Mouse (Mus musculus): ENCODE results near the gene Sik2.

Gene Sik2

DNA sequence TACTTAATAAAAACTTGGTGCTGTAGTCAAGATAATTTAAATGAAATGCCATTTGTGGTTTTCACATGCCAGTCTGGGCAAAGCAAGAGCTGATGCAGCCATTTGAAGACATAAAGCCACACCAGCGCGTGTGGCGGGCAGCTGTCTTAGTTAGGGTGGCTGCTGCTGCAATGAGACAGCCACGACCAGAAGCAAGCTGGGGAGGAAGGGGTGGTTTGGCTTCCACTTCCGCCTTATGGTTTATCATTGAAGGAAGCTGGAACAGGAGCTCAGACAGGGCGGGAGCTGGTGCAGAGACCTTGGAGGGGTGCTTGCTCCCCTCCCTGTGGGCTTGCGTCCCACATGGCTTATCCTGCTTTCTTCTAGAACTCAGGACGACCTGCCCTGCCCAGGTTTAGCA lies 143.1 kb downstream of the Sik2 start:
- DNase-seq (ENCODE audit: low read depth), result no peak

DNA sequence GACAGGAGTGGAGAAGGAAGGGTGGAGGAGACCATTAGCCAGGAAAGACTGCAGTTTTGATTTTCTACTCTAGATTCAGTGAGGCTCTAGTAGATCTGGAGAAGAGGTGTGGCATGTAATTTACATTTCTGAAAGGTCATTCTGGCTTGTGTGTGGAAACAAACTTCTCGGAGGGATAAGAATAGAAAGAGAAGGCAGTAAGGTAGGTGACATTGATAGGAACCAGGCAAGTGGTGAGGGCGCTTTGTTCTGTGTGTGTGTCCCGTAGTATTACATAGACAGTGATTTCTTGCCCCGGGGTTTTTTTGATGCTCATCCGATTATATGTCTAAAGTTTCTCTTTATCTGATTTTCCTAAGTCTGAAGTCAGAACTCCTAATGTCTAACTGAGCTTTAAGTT lies 144.0 kb downstream of the Sik2 start:
- no peak for DNase-seq (ENCODE audit: low read depth)

DNA sequence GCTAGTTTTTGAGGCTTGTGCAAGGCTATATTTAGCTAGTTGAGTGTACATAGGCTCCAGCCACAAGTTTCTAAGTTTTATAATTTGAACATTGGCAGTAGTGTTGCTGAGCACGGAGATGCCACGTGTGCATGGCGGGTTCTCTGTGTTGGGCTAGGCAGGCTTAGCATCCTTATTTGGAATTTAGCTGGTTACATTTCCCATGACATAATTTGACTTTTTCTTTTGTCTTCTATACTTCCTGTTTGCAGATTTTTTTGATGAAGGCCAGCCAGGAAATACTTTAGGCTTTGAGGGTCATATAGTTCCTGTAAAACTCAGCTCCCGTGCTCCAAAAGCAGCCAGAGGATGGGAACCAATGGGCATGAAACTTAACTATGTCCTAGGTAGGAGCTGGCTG lies 145.0 kb downstream of the Sik2 start:
- DNase-seq (ENCODE audit: low read depth), result no peak

DNA sequence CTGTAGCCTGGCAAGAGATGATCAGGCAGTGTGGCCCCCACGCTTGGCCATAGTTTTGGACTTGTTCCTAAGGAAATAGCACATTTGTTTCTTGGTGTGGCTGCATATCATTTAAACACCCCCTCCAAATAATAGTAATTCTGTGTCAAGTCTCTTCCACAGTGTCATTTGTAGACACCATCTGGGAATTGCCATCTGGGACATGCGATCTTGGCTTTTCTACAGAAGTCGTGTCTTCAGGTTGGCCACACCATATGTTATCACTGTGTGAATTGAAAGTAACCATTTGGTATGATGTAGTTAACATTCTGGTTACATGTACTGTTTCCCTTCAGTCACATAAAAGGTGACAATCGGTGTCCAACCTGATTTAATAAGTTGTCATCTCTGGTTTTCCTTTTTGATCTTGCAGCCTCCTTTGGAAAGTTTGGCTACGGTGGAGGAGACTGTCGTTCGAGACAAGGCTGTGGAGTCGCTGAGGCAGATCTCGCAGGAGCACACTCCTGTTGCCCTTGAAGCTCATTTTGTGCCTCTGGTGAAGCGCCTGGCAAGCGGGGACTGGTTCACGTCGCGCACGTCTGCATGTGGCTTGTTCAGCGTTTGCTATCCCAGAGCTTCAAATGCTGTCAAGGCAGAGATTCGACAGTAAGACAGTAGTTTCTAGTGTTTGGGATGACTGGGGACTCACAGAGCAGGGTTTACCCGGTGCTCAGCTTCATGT lies 147.6 kb downstream of the Sik2 start:
- DNase-seq (ENCODE audit: low read depth), result no peak

DNA sequence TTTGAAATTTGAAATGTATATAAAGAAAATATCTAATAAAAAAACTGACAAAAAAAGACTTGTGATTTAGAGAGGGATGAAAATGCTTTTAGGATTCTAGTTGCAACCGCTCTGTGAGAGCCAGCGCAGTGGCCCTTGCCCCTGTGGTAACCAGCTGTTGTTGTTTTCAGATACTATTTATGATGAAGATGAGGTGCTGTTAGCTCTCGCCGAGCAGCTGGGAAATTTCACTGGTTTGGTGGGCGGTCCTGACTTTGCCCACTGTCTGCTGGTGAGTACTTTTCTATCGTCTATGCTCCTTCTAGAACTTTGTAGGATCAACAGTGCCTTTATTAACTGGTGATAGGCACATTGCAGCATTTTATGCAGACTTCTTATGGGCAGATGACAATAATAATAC lies 150.2 kb downstream of the Sik2 start:
- DNase-seq (ENCODE audit: low read depth), result no peak

DNA sequence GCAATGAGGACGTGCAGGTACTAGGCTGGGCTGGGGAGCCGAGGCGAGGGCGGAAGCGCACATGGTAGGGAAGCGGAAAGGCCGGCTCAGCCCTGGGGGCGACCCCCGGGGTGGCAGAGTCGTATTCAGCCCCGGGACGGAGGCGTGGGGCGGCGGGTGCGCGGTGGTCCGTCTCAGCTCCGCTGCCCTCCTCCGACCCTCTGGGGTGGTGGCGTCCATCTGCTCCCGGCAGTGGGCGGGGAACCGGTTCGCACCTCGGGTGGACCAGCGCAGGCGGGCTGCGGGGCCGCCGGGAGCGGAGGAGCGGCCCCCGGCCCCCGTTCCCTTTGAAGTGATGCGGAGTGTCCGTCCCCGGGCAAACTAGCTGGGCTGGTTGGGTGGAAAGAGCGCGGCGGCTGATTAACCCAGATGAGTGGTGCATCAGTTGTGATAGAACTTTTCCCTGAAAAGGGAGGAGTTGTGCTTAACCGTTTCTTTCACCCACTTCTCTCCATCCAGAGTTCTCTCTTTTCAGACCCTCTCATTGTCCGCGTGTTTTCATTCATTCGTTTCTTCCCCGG lies 151.7 kb downstream of the Sik2 start:
- DNase-seq (ENCODE audit: low read depth), result no peak

DNA sequence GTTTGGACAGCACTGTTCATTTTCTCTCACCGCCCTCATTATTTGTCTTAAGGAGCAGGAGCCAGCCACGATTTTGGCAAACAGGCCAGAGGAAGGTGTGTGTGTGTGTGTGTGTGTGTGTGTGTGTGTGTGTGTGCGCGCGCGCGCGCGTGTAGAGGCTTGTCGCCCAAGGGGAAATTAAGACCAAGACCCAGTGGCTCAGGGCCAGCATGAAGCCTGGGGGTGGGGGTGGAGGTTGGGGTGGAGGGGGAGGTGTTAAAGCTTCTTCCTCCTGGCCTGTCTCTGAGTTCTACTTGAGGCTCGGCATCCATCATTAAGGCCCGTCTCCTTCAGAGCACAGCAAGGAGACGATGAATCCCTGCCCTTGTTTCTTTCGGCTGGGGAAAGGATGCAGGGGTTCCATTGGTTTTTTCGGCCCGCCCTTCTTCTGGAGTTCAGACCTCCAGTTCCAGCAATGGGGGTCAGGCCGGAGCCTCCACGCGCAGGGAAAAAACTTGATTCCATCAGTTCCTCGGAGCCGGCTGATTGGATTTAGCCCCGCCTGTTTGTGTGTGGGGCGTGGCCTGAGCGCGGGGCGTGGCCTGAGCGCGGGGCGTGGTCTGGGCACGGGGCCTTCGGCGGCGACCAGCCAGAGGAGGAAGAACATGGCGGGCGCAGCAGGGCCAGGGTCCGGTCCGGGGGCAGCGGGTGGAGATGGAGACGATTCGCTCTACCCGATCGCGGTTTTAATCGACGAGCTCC lies 152.4 kb downstream of the Sik2 start:
- peak; percentile 46 for DNase-seq (ENCODE audit: low read depth)

DNA sequence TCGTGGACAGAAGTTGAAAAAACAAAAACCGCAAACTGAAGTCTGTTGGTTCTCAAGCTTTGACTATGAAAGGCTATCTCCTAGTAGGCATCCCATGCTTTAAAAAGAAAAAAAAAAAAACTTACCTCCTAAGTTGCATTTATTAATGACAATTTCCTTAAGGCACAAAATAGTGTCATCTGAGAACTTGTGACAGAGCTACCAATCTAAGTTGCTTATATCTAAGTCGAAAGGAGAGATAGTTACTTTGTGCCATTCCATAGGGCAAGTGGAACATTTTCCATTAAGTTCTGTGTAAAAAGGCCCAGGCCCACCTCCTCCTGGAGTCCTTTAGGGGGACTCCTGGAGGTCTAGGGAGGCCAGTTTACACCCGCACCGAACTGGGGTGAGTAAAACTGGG lies 153.1 kb downstream of the Sik2 start:
- DNase-seq (ENCODE audit: low read depth), result no peak

DNA sequence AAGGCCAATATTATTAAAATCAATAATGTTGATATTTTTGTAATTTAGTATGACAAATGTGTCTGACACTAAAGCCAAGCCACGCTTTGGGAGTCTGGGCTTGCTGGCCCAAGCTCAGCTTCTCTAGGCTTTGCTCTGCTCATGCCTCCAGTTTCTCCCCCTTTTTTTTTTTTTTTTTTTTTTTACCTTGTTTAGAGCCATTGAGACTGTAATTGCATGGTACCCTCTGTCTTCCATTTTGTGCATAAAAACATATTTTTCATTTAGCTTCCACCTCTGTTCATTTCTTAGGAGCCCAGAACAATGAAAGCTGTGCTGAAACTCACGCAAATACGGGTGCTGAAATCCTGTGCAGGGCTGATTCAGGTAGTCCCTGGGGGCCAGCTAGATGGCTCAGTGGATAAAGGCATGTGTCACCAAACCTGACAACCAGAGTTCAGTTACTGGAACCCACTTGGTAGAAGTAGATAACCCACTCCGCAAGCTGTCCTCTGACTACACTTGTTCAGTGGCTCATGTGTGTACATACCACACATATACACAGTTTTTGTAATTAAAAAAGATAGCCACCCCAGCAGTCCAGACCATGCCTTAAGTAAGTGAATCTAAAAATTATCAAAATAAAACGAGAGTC lies 153.6 kb downstream of the Sik2 start:
- DNase-seq (ENCODE audit: low read depth), result no peak

DNA sequence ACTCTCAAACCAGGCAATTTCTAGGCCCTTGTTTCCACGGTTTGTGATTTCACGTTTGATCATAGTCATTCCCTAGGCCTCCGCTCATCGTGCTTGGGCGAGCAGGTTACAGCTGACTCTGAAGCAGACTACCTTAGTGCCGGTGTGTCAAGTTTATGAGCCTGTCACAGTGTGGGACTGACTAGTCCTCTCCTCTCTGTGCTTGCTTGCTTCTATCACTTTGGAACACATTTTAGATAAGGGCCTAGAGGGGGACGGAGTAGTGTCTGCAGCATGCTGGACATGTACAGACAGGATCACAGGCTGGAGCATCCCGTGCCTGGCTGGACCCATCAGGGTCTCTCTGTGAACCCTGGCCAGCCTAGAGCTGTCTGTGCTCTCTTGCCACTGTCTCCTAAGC lies 154.5 kb downstream of the Sik2 start:
- no peak for DNase-seq (ENCODE audit: low read depth)

DNA sequence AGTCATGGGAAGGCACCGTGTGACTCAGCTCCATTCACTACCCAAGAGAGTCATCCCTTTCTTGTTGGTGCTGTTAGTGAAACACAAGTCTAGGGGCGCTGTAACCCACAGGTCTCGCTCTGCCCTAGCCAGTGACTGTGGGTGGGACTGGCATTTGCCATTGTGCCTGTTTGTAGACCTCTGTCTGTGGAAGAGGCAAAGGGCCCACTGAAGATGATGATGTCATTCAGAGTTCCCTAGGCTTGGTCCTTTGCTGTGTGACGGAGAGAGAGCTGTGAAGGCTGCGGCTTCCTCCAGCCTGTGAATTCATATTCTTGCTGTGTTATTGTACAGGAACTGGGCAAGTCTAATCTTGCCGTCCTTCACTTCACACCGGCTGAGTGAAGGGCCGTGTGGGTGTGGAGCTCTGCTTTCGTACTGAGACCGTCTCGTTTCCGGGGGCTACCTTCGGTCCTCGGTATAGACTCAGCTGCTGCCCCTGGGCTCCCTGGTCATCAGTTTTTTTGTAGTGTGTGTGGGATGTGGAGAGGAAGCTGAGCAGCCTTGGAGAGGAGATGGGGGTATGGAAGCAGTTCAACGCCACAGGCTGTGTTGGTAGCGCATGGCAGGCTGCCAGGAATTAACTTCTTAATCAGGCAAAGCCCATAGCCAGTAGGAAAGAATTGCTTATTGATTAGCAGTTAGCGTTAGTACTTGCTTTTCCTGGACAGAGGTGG lies 156.1 kb downstream of the Sik2 start:
- DNase-seq (ENCODE audit: low read depth), result no peak

DNA sequence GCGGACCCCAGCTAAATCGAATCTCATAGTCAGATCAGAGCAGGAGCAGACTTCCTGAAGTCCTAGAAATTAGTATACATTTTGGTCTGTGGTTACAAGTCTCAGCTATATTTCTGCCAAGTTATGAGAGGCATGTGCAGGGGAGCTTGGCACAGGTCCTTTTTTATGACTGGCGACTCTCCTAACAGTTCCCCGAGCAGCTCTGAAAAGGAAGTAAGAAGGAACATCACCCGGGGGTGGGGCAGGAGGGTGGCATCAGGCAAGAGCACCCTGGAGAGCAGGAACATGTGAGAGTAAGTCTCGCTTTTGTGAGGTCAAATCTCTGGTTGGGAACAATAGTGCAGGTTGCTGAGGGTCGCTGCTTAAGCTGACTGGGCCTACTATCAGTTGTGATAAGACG lies 158.2 kb downstream of the Sik2 start:
- no peak for DNase-seq (ENCODE audit: low read depth)

DNA sequence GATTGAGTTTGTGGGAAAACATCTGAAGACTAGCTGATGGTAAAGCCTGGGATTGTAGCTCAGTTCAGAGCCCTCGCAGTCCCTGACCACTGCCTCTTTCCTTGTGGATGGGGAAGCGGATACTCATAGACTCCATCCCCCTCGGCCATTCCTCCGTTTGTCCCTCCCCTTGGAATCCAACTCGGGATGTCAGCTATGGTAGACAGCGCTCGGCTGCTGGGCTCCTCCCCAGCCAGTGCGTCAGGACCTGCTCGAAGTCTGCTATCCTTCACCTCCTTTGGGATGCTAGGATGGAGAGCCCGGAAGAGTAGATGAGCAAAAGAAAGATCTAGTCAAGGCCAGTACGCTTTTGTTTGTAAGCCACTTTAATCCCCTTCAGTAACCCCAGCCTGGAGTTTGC lies 158.6 kb downstream of the Sik2 start:
- DNase-seq (ENCODE audit: low read depth), result no peak

DNA sequence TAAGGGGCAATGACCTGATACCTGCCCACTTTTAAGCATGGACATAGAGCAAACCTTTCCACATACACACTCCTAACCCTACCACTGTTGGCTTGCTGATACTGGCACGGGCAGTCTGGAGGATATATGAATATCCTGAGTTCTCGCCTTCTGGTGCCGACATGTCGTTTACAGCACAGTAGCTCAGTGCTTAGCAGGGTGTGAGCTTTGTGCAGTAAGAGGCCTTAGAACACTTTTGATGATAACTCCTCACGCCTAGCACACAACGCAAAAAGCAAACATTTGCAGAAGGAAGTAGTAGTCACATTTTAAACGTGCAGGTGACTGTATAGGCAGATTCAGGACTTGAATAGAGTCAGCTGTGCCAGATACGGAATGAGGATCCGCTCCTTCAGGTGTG lies 159.1 kb downstream of the Sik2 start:
- DNase-seq (ENCODE audit: low read depth), result no peak

DNA sequence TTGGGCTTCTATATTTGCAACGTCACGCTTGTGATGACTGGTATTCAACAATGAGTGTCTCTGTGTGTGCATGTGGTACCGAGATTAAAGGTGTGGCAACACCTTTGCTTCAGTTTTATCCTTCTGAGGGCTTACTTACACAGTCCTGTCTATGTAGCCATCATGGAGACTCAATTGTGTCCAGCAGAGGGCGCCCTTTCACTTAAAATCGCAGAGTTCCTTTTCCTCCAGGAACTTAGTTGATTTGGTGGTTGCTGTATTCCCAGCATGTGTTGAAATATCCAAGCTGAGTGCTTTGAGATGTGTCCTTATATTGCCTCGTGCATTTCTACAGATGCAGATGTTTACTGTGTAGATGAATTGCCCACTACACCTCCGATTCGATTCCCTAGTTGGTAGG lies 159.6 kb downstream of the Sik2 start:
- peak; percentile 81 for DNase-seq (ENCODE audit: low read depth)

DNA sequence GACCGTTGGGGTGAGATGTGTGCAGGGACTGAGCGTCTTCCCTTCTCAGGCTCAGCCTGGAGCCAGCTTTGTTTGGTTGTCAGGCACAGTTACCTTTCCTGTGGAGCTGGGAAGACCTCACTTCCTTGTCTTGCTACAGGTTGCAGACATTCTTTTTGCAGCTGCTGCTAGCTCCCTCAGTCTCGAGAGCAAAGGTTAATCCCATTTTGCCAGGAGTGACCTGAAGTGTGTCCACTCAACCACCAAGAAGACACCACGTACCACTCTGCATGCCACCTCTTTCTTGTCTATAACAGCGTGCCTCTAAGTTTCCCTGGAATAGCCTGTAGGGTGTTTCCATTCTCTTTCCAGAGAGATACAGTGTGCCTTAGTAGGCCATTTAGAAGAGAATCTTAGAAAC lies 160.1 kb downstream of the Sik2 start:
- DNase-seq (ENCODE audit: low read depth), result no peak

DNA sequence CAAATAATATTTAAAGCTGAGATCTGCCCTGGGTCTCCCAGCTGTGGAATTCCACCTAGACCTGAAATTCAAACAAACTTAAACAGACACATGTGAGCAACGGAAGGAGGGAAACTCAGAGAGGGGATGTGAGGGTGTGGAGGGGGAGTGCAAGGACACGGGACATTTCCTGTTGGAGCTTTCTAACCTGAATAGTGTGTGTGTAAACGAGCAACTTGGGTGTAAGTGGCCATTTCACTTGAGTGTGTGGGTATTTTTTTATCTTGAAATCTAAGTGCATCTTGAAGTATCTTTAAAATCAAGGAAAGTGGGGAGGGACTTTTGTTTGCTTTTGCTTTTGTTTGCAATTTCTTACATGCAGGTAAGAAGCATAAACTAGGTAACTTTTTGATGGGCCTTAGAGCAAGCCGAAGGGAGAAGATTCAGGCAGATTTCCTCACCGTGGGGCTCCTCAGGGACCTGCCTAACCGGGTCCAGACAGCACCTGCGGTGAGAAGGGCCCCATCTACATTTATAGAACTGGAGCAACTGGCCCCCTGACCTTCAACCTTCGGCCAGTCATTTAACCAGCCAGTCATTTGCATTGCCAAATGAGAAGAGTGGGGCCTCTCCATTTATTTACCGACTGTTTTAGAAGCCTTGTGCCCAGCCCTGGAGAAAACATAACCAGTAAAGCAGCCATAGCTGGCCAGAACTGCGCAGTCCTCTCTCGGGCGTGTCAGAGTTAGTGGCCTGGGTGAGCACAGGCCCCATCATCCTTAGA lies 161.1 kb downstream of the Sik2 start:
- no peak for DNase-seq (ENCODE audit: low read depth)

DNA sequence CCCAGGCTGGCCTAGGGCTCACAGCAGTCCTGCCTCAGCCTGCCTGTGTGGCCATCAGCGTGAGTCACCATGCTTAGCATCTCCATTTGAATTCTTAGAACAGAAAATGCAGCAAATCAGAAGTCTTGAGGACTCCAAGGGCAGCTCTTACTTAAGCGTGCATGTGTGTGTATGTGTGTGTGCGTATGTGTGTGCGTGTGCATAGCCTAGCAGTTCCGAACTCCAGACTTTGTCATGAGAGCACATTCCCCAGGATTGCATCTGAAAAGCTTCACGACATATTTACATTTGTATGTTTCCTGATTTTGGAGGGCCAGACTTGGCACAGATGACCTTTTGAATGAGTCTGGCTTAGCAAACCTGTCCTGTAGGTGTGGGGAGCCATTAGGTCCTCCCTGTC lies 161.7 kb downstream of the Sik2 start:
- DNase-seq (ENCODE audit: low read depth), result no peak

DNA sequence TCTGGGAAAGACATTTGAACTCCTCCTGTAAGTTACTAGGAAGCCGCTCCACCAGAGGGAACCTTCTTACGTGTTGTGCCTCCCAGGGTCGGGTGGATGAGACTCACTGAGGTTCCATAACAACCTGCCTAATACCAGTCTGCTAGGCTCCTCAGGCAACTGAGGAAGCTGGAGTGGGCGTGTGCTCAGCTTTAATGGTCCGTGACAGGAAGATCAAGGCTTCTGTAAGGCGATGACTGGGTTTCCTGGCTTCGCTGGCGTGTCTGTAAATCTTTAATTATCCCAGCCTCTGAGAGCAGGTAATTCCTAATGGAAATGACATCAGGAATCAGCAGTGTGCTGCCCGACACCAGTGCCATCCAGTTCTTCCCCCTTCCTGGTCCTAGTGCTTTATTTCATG lies 163.3 kb downstream of the Sik2 start:
- DNase-seq (ENCODE audit: low read depth), result no peak

DNA sequence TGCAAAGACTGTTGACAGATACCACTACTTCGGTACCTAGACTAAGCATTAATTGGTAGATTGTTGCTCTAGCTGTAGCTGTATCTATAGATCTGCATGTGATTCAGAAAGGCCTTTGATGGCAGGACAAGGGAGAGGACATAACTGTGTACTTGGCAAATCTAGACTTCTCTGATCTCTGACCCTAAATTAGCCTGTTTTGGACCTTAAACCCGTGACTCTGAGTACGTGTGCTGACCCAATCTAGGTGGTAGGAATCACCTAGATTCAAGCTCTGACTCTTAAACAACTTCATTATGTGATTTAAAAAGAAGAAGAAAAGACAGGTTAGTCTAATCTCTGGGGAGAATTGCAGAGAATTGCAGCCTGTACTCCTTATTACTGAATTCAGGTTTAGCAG lies 163.8 kb downstream of the Sik2 start, which contains the start of gene Ppp2r1b:
TSS of gene Ppp2r1b (plus strand) at position 221 of the 400 bp plus-strand sequence.
- DNase-seq (ENCODE audit: low read depth), result no peak

Measured in fibroblast of lung, adult 2 months (primary cell).